Mouse (Mus musculus): ENCODE data around the gene Krt28. TPM values are rescaled to one million over a fixed set of nuclear protein-coding genes. Genes with fewer than 3 reads are reported as not detected.

The Krt28 gene
- polyA plus RNA-seq, 1 experiment: not detected

DNA sequence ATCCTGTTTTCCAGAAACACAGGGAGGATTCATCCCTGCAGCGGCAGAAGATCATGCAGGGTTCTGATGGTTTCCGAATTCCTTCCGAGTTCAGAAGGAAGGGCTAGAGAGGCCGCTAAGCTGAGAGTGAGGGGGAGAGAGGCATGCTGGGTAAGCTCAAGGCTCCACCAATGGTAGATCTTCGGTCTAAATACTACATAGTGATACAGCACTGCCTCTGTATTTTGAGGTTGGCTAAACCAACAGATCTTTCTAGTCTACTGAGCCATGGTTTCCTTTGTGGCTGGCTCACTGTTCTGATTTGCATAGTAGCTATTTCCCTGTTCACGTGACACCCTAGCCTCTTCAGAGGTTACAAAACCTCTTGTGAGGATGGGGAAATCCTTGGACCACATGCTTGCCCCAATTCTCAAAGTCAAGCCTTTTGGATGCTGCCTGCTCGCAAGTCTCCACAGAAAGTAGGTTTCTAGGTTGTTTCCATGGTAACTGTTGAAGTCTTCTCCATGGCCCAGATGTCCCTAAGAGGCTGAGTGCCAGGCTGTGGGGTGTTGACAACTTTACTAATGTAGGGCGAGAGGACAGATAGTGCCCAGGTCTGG is 4.8 kb downstream of the Krt28 start:
- Histone ChIP-seq H3K4me3 (replicated peaks) (no peak overlapping the region), H3K9me3 (peaks cover 4% of the 10 kb centered on the region; the same call in 1 of the 2 replicates), H3K36me3 (replicated peaks; ENCODE audit: low read length) (no peaks in the 10 kb centered on the region), H3K27me3 (replicated peaks) (peaks cover 3% of the 10 kb centered on the region), H3K4me1 (no peaks in the 10 kb centered on the region)
- no peak for TF ChIP-seq FLI1 (IDR thresholded peaks at IDR 0.05; ENCODE audit: low read length)
- no peak for TF ChIP-seq GATA1 (IDR thresholded peaks at IDR 0.05; ENCODE audit: borderline replicate concordance, low read length)

- peaks cover 4% of the 10 kb centered on the region; the same call in 1 of the 2 replicates for H3K9me3 ChIP-seq
- no peak for TF ChIP-seq FLI1 (IDR thresholded peaks at IDR 0.05; ENCODE audit: low read length)
- H3K27me3 ChIP-seq (replicated peaks): peaks cover 3% of the 10 kb centered on the region
- no peaks in the 10 kb centered on the region for H3K36me3 ChIP-seq (replicated peaks; ENCODE audit: low read length)
- H3K4me1 ChIP-seq: no peaks in the 10 kb centered on the region
- no peak overlapping the region for H3K4me3 ChIP-seq (replicated peaks)
These were observed 5.5 kb downstream of the Krt28 start for GRCm38 (mm10) chr11:99369229-99369628.

GRCm38 (mm10) chr11:99366791-99367190 is 7.9 kb downstream of the Krt28 start:
- Histone ChIP-seq H3K4me1 (no peaks in the 10 kb centered on the region), H3K4me3 (replicated peaks) (no peak overlapping the region), H3K36me3 (replicated peaks; ENCODE audit: low read length) (no peaks in the 10 kb centered on the region), H3K27me3 (replicated peaks) (peaks cover 5% of the 10 kb centered on the region), H3K9me3 (peaks cover 4% of the 10 kb centered on the region; the same call in 1 of the 2 replicates)
- TF ChIP-seq GATA1 (IDR thresholded peaks at IDR 0.05; ENCODE audit: borderline replicate concordance, low read length): no peak
- no peak for TF ChIP-seq FLI1 (IDR thresholded peaks at IDR 0.05; ENCODE audit: low read length)

GRCm38 (mm10) chr11:99364412-99364811 is 10.3 kb downstream of the Krt28 start:
- TF ChIP-seq GATA1 (IDR thresholded peaks at IDR 0.05; ENCODE audit: borderline replicate concordance, low read length) (no peak), FLI1 (IDR thresholded peaks at IDR 0.05; ENCODE audit: low read length) (no peak)
- H3K9me3 ChIP-seq: no peaks in the 10 kb centered on the region
- peaks cover 6% of the 10 kb centered on the region for H3K27me3 ChIP-seq (replicated peaks)

DNA sequence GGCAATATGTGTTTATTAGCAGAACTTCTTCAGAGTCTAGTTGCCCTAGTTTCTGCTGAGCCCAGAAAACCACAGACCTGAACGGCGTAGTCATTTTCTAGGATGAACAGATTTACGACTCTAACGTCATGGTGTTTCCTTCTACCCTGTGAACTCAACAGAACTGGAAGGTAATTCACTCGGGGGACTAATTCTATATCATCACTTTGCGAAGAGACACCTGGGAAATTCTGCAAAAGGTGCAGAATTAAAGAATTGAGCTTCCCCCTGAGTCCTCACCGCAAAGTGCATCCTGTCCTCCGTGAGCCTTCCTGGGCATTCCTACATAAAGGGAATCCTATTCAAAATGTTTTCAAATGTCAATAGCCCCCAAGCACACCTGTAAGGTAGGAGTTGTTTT is 13.3 kb downstream of the Krt28 start:
- Histone ChIP-seq H3K4me1 (no peaks in the 10 kb centered on the region), H3K9me3 (peaks cover 5% of the 10 kb centered on the region; the same call in 1 of the 2 replicates), H3K4me3 (replicated peaks) (no peak overlapping the region), H3K27me3 (replicated peaks) (peaks cover 2% of the 10 kb centered on the region), H3K36me3 (replicated peaks; ENCODE audit: low read length) (no peaks in the 10 kb centered on the region)
- TF ChIP-seq GATA1 (IDR thresholded peaks at IDR 0.05; ENCODE audit: borderline replicate concordance, low read length) (no peak), FLI1 (IDR thresholded peaks at IDR 0.05; ENCODE audit: low read length) (no peak)

More at GRCm38 (mm10) chr11:99364412-99364811, 10.3 kb downstream of the Krt28 start:
- Histone ChIP-seq H3K4me3 (replicated peaks) (no peak overlapping the region), H3K4me1 (no peaks in the 10 kb centered on the region), H3K36me3 (replicated peaks; ENCODE audit: low read length) (no peaks in the 10 kb centered on the region)

DNA sequence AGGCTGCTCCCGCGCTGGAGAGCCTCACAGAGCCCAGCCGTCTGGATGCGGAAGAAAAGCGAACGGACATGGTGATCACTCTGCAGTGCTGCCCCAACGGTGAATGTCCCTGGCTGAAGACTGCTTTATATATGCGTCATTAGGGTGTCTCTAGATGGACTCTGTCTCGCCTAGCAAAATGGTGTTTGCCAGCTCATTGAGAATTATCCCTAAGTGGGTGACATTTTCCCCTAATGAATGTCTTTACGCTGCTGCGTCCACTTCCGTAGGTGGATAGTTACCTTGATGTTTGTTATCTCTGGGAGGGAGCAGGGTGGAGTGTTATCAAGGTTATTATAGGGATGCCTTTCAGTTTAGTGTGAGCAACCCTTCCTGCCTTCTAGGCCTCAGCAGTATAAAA is 23.7 kb downstream of the Krt28 start, which contains the start of gene Krt27:
TSS of gene Krt27 (minus strand) at position 101 of the 400 bp plus-strand sequence.
- no peak within 1 kb of the TSS for H3K4me3 ChIP-seq (replicated peaks)
- no peaks in the 10 kb centered on the region for H3K4me1 ChIP-seq
- no peaks in the 10 kb centered on the region for H3K9me3 ChIP-seq
- TF ChIP-seq GATA1 (IDR thresholded peaks at IDR 0.05; ENCODE audit: borderline replicate concordance, low read length) (no peak), FLI1 (IDR thresholded peaks at IDR 0.05; ENCODE audit: low read length) (no peak)
- H3K36me3 ChIP-seq (replicated peaks; ENCODE audit: low read length): no peaks in the 10 kb centered on the region
- peaks cover 7% of the 10 kb centered on the region for H3K27me3 ChIP-seq (replicated peaks)

DNA sequence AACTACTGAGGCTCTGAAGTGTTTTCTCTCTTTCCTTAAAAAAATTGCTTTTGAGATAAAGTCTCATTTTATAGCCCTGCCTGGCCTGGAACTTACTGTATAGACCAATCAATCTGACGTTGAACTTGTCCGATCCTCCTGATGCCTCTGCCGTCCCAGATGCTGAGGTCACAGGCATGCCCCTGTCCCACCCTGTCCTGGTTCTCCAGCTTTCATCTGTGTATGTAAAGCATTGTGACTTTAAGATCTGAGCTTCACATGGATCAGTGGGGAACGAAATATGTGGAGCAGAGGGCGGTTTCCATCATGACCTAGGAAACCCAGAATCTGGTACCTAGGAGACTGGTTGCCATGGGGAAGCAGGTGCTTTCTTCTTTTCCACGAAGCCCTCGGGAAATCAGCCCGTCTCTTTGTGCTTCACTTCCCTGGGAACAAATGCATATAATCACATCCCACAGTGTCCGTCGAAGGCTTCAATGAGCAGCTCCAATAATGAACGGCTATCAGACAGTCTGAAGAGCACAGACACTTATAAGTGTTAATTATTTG is 35.3 kb downstream of the Krt28 start:
- no peaks in the 10 kb centered on the region for H3K4me1 ChIP-seq
- no peaks in the 10 kb centered on the region for H3K9me3 ChIP-seq
- no peak overlapping the region for H3K4me3 ChIP-seq (replicated peaks)
- TF ChIP-seq FLI1 (IDR thresholded peaks at IDR 0.05; ENCODE audit: low read length): no peak
- no peak for TF ChIP-seq GATA1 (IDR thresholded peaks at IDR 0.05; ENCODE audit: borderline replicate concordance, low read length)
- no peaks in the 10 kb centered on the region for H3K27me3 ChIP-seq (replicated peaks)
- H3K36me3 ChIP-seq (replicated peaks; ENCODE audit: low read length): no peaks in the 10 kb centered on the region

- no peaks in the 10 kb centered on the region for H3K4me1 ChIP-seq
- no peaks in the 10 kb centered on the region for H3K9me3 ChIP-seq
- no peak within 1 kb of the TSS for H3K4me3 ChIP-seq (replicated peaks)
- no peaks in the 10 kb centered on the region for H3K36me3 ChIP-seq (replicated peaks; ENCODE audit: low read length)
- H3K27me3 ChIP-seq (replicated peaks): no peaks in the 10 kb centered on the region
- TF ChIP-seq GATA1 (IDR thresholded peaks at IDR 0.05; ENCODE audit: borderline replicate concordance, low read length) (no peak), FLI1 (IDR thresholded peaks at IDR 0.05; ENCODE audit: low read length) (no peak)
These were observed 36.8 kb downstream of the Krt28 start, which contains the start of gene Krt26 for GRCm38 (mm10) chr11:99337866-99338265. Gene Krt26 (minus strand): TSS chr11:99337966.

DNA sequence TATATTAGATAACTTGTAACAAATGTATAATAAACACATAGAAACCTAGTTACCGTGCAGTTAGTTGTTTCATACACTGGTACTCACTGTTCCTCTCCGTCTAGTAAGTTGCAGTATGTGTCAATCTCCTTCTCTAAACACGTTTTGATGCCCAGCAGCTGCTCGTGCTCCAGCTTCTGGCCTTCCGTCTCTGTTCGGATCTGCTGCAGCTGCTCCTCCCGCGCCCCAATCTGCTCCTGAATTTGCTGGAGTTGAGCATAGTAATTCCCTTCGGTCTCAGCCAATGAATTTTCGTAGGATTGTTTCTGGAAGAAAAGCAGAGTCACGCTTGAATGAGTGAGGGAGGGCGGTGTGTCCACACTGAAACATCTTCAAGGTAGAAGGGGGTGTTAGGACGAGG is 41.3 kb downstream of the Krt28 start:
- no peak for TF ChIP-seq FLI1 (IDR thresholded peaks at IDR 0.05; ENCODE audit: low read length)
- no peak for TF ChIP-seq GATA1 (IDR thresholded peaks at IDR 0.05; ENCODE audit: borderline replicate concordance, low read length)
- Histone ChIP-seq H3K4me3 (replicated peaks) (no peak overlapping the region), H3K36me3 (replicated peaks; ENCODE audit: low read length) (no peaks in the 10 kb centered on the region), H3K27me3 (replicated peaks) (no peaks in the 10 kb centered on the region), H3K4me1 (no peaks in the 10 kb centered on the region), H3K9me3 (no peaks in the 10 kb centered on the region)

DNA sequence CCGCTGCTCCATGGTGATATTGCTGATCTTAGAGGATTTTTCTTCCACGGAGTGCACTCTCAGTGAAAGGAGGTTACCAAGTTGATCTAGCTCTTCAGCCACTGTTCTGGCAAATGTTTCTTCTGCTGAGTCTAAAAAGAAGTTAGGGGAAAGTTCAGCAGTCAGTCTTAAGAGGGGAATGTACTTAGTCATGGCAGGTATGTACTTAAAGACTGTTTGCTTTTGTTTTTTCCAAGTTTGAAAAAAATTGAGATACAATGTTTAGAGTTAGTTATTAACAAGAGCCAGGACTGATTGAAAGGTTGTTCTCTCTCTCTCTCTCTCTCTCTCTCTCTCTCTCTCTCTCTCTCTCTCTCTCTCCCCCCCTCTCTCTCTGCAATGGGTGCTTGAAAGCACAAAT is 45.0 kb downstream of the Krt28 start:
- Histone ChIP-seq H3K36me3 (replicated peaks; ENCODE audit: low read length) (no peaks in the 10 kb centered on the region), H3K4me1 (no peaks in the 10 kb centered on the region), H3K9me3 (no peaks in the 10 kb centered on the region), H3K4me3 (replicated peaks) (no peak overlapping the region), H3K27me3 (replicated peaks) (peaks cover 3% of the 10 kb centered on the region)
- TF ChIP-seq FLI1 (IDR thresholded peaks at IDR 0.05; ENCODE audit: low read length) (no peak), GATA1 (IDR thresholded peaks at IDR 0.05; ENCODE audit: borderline replicate concordance, low read length) (no peak)
